Mouse (Mus musculus) megakaryocyte, embryonic 14.5 days (primary cell): Measurements from ENCODE around the gene Akap5. TPM values are rescaled to one million over a fixed set of nuclear protein-coding genes. Genes with fewer than 3 reads are reported as not detected.
A peak's percentile ranks its signal among the peaks of the same experiment; 100 is the strongest.

Source experiments
- H3K27me3 ChIP-seq: replicated peaks from 2 replicates; pipeline ENCODE3; 2012; ENCODE audit warnings: inconsistent platforms
- H3K36me3 ChIP-seq: replicated peaks from 2 replicates; pipeline ENCODE3; 2012; ENCODE audit warnings: low read length, inconsistent platforms, mixed read lengths
- H3K4me1 ChIP-seq: 2 replicates; pipeline ENCODE4 v1.6.1; 2012; ENCODE audit warnings: inconsistent platforms
- H3K4me3 ChIP-seq: replicated peaks from 2 replicates; pipeline ENCODE3; 2012; ENCODE audit warnings: moderate library complexity, mild to moderate bottlenecking, inconsistent platforms
- H3K9me3 ChIP-seq: 2 replicates; pipeline ENCODE4 v1.6.1; 2012; ENCODE audit warnings: inconsistent platforms
- FLI1 ChIP-seq: IDR thresholded peaks from 2 replicates; pipeline ENCODE4 v1.6.1; 2012; ENCODE audit warnings: low read length, inconsistent platforms, mixed read lengths
- GATA1 ChIP-seq: IDR thresholded peaks from 3 replicates; pipeline ENCODE4 v1.6.1; 2012; ENCODE audit warnings: mixed read lengths, low read length, inconsistent platforms, borderline replicate concordance
- polyA plus RNA-seq: library from polyadenylated mRNA; stranded (reverse); fragments of >175 nt; gene quantifications from 2 replicates; pipeline ENCODE4 v1.2.3, GENCODE M21; 2012; ENCODE audit warnings: low replicate concordance; ENCODE audit not compliant: insufficient read depth

Gene Akap5
- polyA plus RNA-seq, 1 experiment: 0.63 TPM

- Histone ChIP-seq H3K9me3 (no peaks in the 10 kb centered on the region), H3K4me1 (peaks cover 14% of the 10 kb centered on the region), H3K36me3 (peaks cover 91% of the 10 kb centered on the region), H3K4me3 (no peak overlapping the region), H3K27me3 (no peaks in the 10 kb centered on the region)
- TF ChIP-seq GATA1: no peak
- TF ChIP-seq FLI1: no peak
Observed at GRCm38 (mm10) chr12:76290271-76290670, 34.4 kb upstream of the Akap5 start.

DNA sequence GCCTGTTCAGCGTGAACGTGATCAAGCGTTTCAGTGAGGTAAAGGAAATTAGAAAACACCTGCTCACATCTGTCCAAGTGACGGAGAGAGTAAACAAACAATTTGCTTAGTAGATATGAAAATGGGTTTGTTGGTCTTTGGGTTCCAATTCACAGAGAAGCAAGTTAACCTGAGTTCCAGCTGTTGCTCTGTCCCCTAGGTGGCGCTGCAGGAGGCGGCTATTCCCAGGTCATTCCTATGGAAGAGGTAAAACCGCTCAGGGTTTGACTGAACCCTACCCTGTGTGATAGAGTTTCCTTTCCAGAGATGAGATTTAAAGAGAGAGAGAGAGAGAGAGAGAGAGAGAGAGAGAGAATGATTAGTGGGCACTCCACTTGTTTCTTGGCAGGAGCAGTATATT is 31.5 kb upstream of the Akap5 start:
- Histone ChIP-seq H3K4me3 (no peak overlapping the region), H3K27me3 (no peaks in the 10 kb centered on the region), H3K9me3 (no peaks in the 10 kb centered on the region), H3K36me3 (peaks cover 95% of the 10 kb centered on the region), H3K4me1 (peaks cover 31% of the 10 kb centered on the region)
- TF ChIP-seq GATA1 (no peak), FLI1 (no peak)

DNA sequence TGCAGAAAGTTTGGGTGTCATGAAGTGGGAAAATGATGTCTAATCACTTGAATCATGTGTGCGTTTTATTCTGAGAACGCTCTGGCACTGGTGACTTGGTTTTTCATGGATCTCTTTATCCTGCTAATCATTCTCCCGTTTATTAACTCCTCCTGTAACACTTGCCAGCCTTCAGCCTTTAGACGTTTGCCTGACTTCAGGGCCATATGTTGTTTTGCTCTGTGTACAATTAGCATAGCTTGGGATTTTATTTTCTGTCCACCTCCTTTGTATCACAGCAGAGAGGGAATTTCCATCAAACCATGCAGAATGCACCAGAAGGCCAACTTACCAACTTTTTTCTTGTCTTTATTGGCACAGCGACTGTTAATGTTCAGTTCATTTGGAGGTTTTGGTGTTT is 26.9 kb upstream of the Akap5 start:
- H3K4me3 ChIP-seq: no peak overlapping the region
- H3K27me3 ChIP-seq: no peaks in the 10 kb centered on the region
- no peaks in the 10 kb centered on the region for H3K9me3 ChIP-seq
- peaks cover 96% of the 10 kb centered on the region for H3K36me3 ChIP-seq
- H3K4me1 ChIP-seq: peaks cover 51% of the 10 kb centered on the region
- TF ChIP-seq GATA1 (no peak), FLI1 (no peak)

- H3K27me3 ChIP-seq: no peaks in the 10 kb centered on the region
- H3K36me3 ChIP-seq: peaks cover 98% of the 10 kb centered on the region
- no peak overlapping the region for H3K4me3 ChIP-seq
- H3K4me1 ChIP-seq: peaks cover 45% of the 10 kb centered on the region
- no peaks in the 10 kb centered on the region for H3K9me3 ChIP-seq
- TF ChIP-seq GATA1 (no peak), FLI1 (no peak)
Observed at GRCm38 (mm10) chr12:76299361-76299906, 25.3 kb upstream of the Akap5 start.

GRCm38 (mm10) chr12:76300367-76300766 is 24.3 kb upstream of the Akap5 start:
- no peaks in the 10 kb centered on the region for H3K27me3 ChIP-seq
- H3K4me3 ChIP-seq: no peak overlapping the region
- TF ChIP-seq GATA1: no peak
- TF ChIP-seq FLI1: no peak
- peaks cover 96% of the 10 kb centered on the region for H3K36me3 ChIP-seq
- peaks cover 49% of the 10 kb centered on the region for H3K4me1 ChIP-seq
- no peaks in the 10 kb centered on the region for H3K9me3 ChIP-seq

GRCm38 (mm10) chr12:76303474-76303873 is 21.2 kb upstream of the Akap5 start:
- Histone ChIP-seq H3K9me3 (no peaks in the 10 kb centered on the region), H3K27me3 (no peaks in the 10 kb centered on the region), H3K36me3 (peaks cover 90% of the 10 kb centered on the region), H3K4me1 (peaks cover 62% of the 10 kb centered on the region), H3K4me3 (no peak overlapping the region)
- no peak for TF ChIP-seq GATA1
- TF ChIP-seq FLI1: no peak

DNA sequence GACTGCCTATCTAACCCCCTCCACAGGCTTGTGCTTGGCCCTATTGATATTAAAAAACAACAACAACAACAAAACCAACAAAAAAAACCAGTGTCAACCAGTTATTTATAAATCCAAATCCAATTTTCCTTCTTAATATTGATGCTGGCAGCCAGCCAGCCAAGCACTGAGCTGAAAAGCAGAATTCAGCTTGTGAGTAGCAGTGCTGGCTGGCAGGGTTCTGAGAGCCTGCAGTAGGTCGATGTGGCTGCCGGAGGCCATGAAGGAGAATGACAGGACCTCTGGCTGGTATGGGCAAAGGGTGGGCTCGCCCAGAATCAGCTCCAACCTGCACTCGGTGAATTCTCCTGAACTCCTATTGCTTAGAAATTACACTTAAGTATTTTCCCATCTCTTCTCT is 20.5 kb upstream of the Akap5 start:
- TF ChIP-seq GATA1: no peak
- TF ChIP-seq FLI1: no peak
- Histone ChIP-seq H3K27me3 (no peaks in the 10 kb centered on the region), H3K9me3 (no peaks in the 10 kb centered on the region), H3K4me1 (peaks cover 62% of the 10 kb centered on the region), H3K36me3 (peaks cover 89% of the 10 kb centered on the region), H3K4me3 (no peak overlapping the region)

DNA sequence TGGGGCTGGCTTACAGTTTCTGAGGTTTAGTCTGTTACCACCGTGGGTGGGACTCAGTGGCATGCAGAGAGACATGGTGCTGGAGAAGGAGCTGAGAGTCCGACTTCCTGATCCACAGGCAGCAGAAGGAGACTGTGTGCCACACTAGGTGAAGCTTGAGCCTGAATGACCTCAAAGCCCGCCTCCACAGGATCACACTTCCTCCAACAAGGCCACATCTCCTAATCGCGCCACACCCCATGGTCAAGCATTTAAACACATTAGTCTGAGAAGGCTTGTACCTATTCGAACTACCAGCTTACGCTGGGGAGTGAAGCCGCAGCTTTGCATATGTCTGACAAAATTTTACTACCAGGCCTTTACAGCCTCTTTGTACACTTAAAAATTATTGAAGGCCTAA is 19.6 kb upstream of the Akap5 start:
- TF ChIP-seq GATA1: no peak
- TF ChIP-seq FLI1: no peak
- H3K4me3 ChIP-seq: no peak overlapping the region
- peaks cover 79% of the 10 kb centered on the region for H3K36me3 ChIP-seq

DNA sequence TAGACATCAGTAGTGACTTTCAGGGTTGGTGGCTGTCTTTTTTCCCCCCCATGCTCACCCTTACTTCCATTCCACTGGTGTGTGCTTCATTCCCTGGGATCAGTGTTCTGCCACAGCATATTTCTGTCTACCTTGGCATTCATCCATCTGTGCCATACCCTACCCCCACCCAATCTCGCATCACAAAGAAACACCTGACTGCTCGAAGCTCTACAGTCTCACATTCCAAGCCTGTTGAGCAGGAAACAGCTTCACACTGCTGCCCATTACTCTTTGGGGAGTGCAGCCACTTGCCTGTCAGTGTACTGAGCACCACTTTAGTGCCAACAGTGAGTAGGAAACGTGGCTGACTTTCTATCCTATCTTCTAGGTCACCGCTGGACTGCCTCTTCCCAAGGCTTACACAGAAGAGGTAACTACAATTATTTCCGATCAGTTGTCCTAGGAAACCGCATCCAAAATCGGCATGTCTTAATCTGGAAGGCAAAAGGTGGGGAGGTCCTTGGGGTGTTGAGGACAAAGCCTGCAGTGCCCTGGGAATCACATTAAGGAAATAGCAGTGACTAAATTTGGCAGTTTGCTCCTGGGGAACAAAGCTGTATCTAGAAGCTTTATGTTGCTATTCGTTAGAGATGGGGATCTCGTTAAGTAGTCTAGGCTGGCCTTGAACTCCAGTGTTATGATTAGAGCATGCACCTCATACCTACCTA is 17.7 kb upstream of the Akap5 start:
- no peaks in the 10 kb centered on the region for H3K27me3 ChIP-seq
- H3K9me3 ChIP-seq: no peaks in the 10 kb centered on the region
- TF ChIP-seq FLI1 (no peak), GATA1 (no peak)
- peaks cover 77% of the 10 kb centered on the region for H3K36me3 ChIP-seq
- peaks cover 79% of the 10 kb centered on the region for H3K4me1 ChIP-seq
- peak overlapping the region; percentile 7 for H3K4me3 ChIP-seq

More for the DNA sequence above, 19.6 kb upstream of the Akap5 start:
- Histone ChIP-seq H3K27me3 (no peaks in the 10 kb centered on the region), H3K4me1 (peaks cover 69% of the 10 kb centered on the region), H3K9me3 (no peaks in the 10 kb centered on the region)

- no peaks in the 10 kb centered on the region for H3K27me3 ChIP-seq
- H3K4me1 ChIP-seq: peaks cover 86% of the 10 kb centered on the region
- H3K9me3 ChIP-seq: no peaks in the 10 kb centered on the region
- no peak for TF ChIP-seq GATA1
- TF ChIP-seq FLI1: no peak
- peak overlapping the region; percentile 34 for H3K4me3 ChIP-seq
- peaks cover 76% of the 10 kb centered on the region for H3K36me3 ChIP-seq
Observed at GRCm38 (mm10) chr12:76307964-76308363, 16.7 kb upstream of the Akap5 start.

DNA sequence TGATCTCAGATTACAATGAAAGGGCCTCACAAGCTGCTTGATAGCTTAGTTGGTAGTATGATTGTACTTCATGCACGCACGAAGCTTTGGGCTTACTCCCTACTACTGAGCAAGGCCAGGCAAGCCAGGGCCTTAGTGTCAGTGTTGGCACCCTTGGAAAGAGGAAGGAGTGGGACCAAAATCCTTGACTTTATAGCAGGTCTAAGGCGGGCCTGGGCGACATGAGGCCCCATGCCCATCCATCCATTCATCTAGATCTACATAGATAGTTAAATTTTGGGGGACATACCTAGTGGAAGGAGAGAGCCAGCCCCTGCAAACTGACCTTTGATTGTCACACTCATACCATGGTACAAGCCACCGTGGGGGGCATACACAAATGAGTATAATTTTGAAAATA is 16.3 kb upstream of the Akap5 start:
- peaks cover 76% of the 10 kb centered on the region for H3K36me3 ChIP-seq
- peak overlapping the region; percentile 48 for H3K4me3 ChIP-seq
- no peaks in the 10 kb centered on the region for H3K27me3 ChIP-seq
- peaks cover 90% of the 10 kb centered on the region for H3K4me1 ChIP-seq
- TF ChIP-seq GATA1 (no peak), FLI1 (no peak)
- no peaks in the 10 kb centered on the region for H3K9me3 ChIP-seq
